Mouse (Mus musculus) neural tube, embryonic 14.5 days (tissue): ENCODE measurements around the gene Atf7. TPM values are rescaled to one million over a fixed set of nuclear protein-coding genes. Genes with fewer than 3 reads are reported as not detected.

ENCODE experiments used
- ATAC-seq: fragments of 200-750 bp; cut with Nextera tagmentation; 2 replicates; pipeline ENCODE4 v1.8.0; 2017; ENCODE audit warnings: low read depth, mild to moderate bottlenecking, moderate TSS enrichment, moderate library complexity
- H3K27ac ChIP-seq: fragments of 300-500 bp; sonication (generic); 2 replicates; pipeline ENCODE4 v1.5.1; 2014; ENCODE audit warnings: low read depth, mild to moderate bottlenecking, control low read depth, low read length, moderate library complexity, mixed read lengths
- H3K27me3 ChIP-seq: fragments of 300-500 bp; sonication (generic); 2 replicates; pipeline ENCODE4 v1.6.1; 2014; ENCODE audit warnings: low read length; ENCODE audit not compliant: control insufficient read depth, insufficient read depth
- H3K36me3 ChIP-seq: fragments of 300-500 bp; sonication (generic); 2 replicates; pipeline ENCODE4 v1.6.1; 2014; ENCODE audit warnings: low read length, mixed read lengths; ENCODE audit not compliant: control insufficient read depth, insufficient read depth
- H3K4me1 ChIP-seq: fragments of 300-500 bp; sonication (generic); 2 replicates; pipeline ENCODE4 v1.6.1; 2014; ENCODE audit warnings: low read length; ENCODE audit not compliant: control insufficient read depth, insufficient read depth
- H3K4me2 ChIP-seq: fragments of 300-500 bp; sonication (generic); 2 replicates; pipeline ENCODE4 v1.6.1; 2014; ENCODE audit warnings: mild to moderate bottlenecking, low read depth, low read length, control low read depth
- H3K4me3 ChIP-seq: fragments of 300-500 bp; sonication (generic); 2 replicates; pipeline ENCODE4 v1.5.1; 2014; ENCODE audit warnings: low read depth, low read length, control low read depth, mixed read lengths
- H3K9ac ChIP-seq: fragments of 300-500 bp; sonication (generic); replicated peaks from 2 replicates; pipeline ENCODE4 v1.6.1; 2014; ENCODE audit warnings: low read depth, mild to moderate bottlenecking, control low read depth, low read length, mixed read lengths
- H3K9me3 ChIP-seq: fragments of 300-500 bp; sonication (generic); 2 replicates; pipeline ENCODE4 v1.6.1; 2016; ENCODE audit warnings: low read length; ENCODE audit not compliant: control insufficient read depth
- WGBS: fragments of 180-500 bp; shearing (Covaris S2); extraction: QIAGEN DNeasy Blood & Tissue Kit; methylation state at CpG from one replicate; pipeline ENCODE4 v1.1.7; 2014; 5-methylcytosine and 5-hydroxymethylcytosine counted together
- polyA plus RNA-seq: library from polyadenylated mRNA; unstranded; fragments of >200 nt; fragmentation: Nextera tagmentation; extraction: Ambion mirVana; gene quantifications from 2 replicates; pipeline ENCODE4 v1.2.1, GENCODE M21; 2014

Gene Atf7
- 13.3 and 16.2 TPM in 2 replicates for polyA plus RNA-seq

DNA sequence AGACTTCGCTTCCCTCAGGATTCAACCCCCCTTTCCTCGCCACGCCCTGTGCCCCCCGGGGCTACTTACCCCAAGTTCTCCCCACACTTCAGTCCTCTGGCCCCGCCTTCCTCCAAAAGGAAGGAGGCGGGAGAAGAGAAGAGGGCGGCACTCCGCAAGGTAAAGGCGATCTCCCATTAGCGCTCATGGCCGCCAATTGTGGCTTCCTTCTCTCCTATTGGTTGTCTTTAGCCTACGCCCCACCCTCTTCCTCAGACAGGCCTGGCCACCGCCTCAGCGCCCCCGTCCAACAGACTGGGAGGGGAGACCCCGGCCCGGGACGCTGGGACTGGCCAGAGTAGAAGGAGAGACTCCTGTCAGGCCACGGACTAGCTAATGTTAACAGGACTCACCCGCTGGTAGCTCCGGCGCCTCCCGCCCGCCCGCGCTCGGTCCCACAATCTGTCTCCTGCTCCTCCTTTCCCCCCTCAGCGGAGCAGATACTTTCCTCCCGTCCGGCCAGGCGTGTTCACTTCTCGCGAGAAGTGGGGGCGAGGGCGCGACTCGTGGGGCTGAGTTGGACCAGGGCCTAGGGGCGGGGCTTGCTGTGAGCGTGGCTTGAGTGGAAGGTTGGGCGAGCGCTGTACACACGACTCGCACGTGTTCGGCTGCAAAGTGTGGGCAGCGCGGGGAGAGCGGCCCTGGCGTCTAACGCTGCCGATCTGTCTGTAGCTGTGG is at the start of gene Atf7, which contains the start of gene Gm28047:
Gene Atf7, minus strand, starts transcription at position 495 of the 717 bp plus-strand sequence.
Gene Gm28047, minus strand, starts transcription at position 98 of the 717 bp plus-strand sequence.
- peak; percentile 99 for ATAC-seq
- Histone ChIP-seq H3K27ac (peak within 1 kb of the TSS; percentile 96), H3K4me1 (peaks cover 14% of the 10 kb centered on the region), H3K4me2 (peak within 1 kb of the TSS; percentile 88), H3K27me3 (no peaks in the 10 kb centered on the region), H3K9ac (peak within 1 kb of the TSS; percentile 73), H3K36me3 (no peaks in the 10 kb centered on the region), H3K9me3 (no peaks in the 10 kb centered on the region), H3K4me3 (peak within 1 kb of the TSS; percentile 68)
- under 1% methylated on average over 46 of the region's 51 CpGs for WGBS

DNA sequence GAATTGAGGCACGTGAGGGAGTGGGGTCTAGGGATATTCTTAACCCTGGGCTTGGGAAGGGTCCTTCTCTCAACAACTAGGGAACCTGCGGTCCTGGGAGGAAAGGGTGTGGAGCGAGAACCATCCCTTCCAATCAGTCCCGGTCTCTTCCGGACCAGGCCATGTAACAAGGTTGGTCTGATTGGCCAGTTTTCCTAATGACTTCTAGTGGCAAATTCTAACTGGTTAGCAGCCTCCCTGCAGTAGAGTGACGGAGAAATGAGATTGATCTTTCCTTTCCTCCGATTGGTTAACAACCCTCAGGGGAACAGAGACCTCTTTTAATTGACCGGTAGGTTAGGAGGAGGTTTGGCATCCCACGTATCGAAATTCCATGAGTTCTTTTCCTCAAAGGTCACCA is 48.3 kb upstream of the Atf7 start:
- no peaks in the 10 kb centered on the region for H3K27me3 ChIP-seq
- no peak overlapping the region for H3K9ac ChIP-seq
- WGBS = 2% methylated on average over 10 of the region's 10 CpGs

DNA sequence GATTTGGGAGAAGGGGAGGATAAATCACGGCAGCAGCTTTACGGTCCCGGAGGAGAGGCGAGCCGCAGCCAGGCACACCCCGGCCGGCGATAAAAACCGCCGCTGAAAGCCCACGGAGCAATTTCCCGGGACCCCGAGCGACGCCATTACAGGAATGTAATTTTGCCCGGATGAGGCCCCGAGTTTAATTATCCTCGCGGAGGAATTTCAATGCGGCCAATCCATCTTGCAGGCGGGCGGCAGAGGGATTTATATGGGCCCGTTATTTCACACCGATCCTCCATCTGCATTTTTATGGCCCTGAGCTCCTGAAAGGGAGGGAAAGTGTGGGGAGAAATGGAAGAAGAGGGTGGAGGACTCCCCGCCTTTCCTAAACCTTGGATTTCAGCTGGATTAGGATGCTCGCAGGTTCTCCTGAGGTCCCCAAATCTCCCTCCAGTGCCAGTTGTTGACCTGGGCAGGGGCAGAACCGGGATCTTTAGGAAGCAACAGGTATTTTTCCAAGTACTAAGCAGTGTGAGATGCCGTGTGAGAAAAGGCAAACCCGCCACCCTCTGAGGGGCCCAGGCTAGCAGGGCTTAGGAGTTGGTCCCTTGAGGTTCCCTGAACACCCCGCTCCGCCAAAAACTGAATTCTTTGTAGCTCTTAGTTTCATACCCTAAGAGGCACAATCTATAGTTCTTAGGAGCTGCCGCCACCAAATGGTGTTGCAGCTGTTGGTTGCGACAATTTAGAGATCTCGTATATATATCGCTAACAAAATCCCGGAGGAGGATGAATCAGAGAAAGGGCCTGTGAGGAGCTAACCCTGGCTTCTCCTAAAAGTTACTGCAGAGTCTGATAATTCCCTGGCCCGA is 47.2 kb upstream of the Atf7 start, which contains the start of gene Atp5g2:
Gene Atp5g2, minus strand, starts transcription at position 138 of the 857 bp plus-strand sequence.
- under 1% methylated on average over 37 of the region's 37 CpGs for WGBS
- Histone ChIP-seq H3K4me2 (peak within 1 kb of the TSS; percentile 71), H3K27ac (peak within 1 kb of the TSS; percentile 97), H3K9ac (peak within 1 kb of the TSS; percentile 74), H3K4me1 (peaks cover 21% of the 10 kb centered on the region), H3K9me3 (no peaks in the 10 kb centered on the region), H3K4me3 (peak within 1 kb of the TSS; percentile 39), H3K36me3 (0 out of 2 replicates have a peak, but pooled peaks cover under 1% of the 10 kb centered on the region), H3K27me3 (no peaks in the 10 kb centered on the region)
- ATAC-seq = peak; percentile 47

More for the DNA sequence above, 48.3 kb upstream of the Atf7 start:
- H3K4me3 ChIP-seq = peak overlapping the region; percentile 7; the same call in 1 of the 2 replicates
- peaks cover 21% of the 10 kb centered on the region for H3K4me1 ChIP-seq
- ATAC-seq = peak; percentile 25; the same call in 1 of the 2 replicates
- H3K27ac ChIP-seq = peak overlapping the region; percentile 62
- no peaks in the 10 kb centered on the region for H3K9me3 ChIP-seq
- H3K36me3 ChIP-seq = no peaks in the 10 kb centered on the region
- H3K4me2 ChIP-seq = peak overlapping the region; percentile 71

DNA sequence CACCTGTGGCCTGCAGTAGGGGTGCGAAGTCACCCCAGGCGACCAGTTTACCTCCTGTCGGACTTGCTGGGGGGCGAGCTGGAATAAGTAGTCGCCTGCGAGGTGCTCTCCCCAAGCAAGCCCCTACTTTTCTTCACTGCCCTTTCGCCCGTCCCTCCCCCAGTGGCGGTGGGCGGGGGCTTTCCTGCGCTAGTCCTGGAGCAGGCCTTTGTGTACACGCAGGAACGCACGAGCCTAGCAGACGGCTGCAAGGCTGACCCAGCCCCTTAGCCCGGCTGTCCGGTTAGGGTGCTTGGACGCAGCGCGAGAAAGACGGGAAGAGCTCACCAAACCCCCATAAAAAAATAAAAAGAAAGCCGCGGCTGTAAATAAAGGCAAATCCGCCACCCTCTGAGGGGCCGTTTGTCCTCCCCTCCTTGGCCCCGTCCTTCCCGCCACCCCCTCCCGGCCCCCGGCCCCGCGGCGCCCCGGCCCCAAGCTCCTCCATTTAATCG is 46.5 kb upstream of the Atf7 start:
- no peaks in the 10 kb centered on the region for H3K27me3 ChIP-seq

DNA sequence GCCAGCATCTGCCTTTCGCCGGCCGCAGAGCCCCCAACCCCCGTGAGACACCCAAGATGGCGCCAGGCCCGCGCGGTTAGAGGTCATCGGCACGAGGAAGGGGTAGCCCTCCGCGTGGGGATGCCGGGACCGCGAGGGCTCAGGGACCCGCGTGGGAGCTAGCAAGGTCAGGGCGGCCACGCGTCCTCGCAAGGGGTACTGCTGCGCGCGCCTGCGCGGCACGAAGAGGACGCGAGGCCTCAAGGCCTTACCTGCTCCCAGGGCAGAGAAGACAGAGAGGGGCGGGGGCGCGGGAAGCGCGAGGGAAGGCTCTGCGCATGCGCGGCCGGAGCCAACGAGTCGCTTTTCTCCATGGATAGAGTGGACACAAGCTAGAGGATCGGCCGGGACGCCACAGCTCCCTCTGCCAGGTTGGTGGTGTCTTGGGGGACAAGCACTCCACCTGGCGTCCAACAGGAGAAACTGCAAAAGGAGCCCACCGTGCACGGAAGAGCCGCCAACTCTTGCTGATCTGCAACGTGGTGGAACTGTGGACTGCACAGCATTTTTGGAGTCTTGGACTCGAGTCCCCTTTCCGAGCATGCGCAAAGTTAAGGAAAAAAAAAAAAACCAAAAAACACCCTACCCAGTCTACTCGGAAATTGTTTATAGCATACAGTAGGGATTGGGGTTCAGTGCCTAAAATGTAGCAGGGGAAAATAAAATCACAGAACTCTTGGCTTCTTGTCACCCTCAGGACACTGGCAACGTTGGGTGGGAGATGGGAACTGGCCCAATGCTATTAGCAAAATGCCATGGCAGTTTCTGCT is 45.7 kb upstream of the Atf7 start:
- whole genome bisulfite sequencing = under 1% methylated on average over 50 of the region's 53 CpGs
- ATAC-seq = peak; percentile 89
- H3K9ac ChIP-seq = peak overlapping the region; percentile 91
- peak overlapping the region; percentile 71 for H3K4me2 ChIP-seq
- H3K27ac ChIP-seq = peak overlapping the region; percentile 97
- H3K9me3 ChIP-seq = no peaks in the 10 kb centered on the region
- H3K27me3 ChIP-seq = no peaks in the 10 kb centered on the region
- peak overlapping the region; percentile 69 for H3K4me3 ChIP-seq
- H3K36me3 ChIP-seq = 0 out of 2 replicates have a peak, but pooled peaks cover 10% of the 10 kb centered on the region
- H3K4me1 ChIP-seq = peaks cover 21% of the 10 kb centered on the region

More for the DNA sequence above, 46.5 kb upstream of the Atf7 start:
- peak overlapping the region; percentile 74 for H3K9ac ChIP-seq
- ATAC-seq = peak; percentile 66
- H3K4me3 ChIP-seq = peak overlapping the region; percentile 39
- H3K36me3 ChIP-seq = 0 out of 2 replicates have a peak, but pooled peaks cover 7% of the 10 kb centered on the region
- H3K9me3 ChIP-seq = no peaks in the 10 kb centered on the region
- under 1% methylated on average over 31 of the region's 34 CpGs for WGBS
- H3K4me2 ChIP-seq = peak overlapping the region; percentile 71
- peak overlapping the region; percentile 97 for H3K27ac ChIP-seq
- peaks cover 21% of the 10 kb centered on the region for H3K4me1 ChIP-seq

DNA sequence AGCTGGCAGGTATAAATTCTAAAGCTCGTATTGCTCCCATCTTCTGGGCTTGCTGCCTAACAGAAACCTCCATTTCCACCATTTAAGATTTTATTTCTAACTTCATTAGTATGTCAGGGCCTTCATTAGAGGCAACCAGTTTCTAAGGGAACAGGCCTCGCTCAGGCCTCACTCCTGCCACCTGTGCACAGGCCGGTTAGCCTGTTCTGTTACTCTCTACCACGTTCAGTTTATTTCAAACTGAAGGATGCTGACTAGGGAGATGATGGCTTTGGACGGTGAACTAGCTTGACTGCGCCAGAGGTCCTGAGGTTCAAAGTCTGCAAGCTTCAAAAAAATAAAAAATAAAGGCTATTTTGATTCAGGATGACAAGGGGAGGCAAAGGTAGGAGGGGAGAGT is 45.0 kb upstream of the Atf7 start:
- Histone ChIP-seq H3K4me2 (peak overlapping the region; percentile 64), H3K36me3 (peaks cover 12% of the 10 kb centered on the region; the same call in 1 of the 2 replicates), H3K9me3 (no peaks in the 10 kb centered on the region), H3K9ac (peak overlapping the region; percentile 91), H3K27ac (peak overlapping the region; percentile 91), H3K27me3 (no peaks in the 10 kb centered on the region), H3K4me3 (peak overlapping the region; percentile 69), H3K4me1 (peaks cover 21% of the 10 kb centered on the region)
- no peak for ATAC-seq
- 8% methylated on average over 6 of the region's 6 CpGs for WGBS

DNA sequence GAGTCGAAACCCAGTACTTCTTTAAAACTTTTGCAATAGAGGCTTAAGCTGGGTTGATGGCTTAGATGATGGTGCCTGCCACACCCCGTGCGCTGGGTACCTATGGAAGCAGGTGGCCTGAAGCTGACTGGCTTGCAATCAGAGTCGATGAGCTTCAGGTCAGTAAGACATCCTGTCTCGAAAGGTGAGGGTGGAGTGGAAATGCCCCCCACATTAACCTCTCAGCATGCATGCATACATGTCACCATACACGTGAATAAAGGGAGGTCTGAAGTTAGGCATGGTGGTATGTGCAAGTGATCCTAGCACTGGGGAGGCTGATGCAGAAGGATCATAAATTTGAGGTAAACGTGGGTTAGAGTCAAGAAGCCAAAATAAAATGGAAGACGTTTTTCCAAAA is 44.3 kb upstream of the Atf7 start:
- H3K9me3 ChIP-seq = no peaks in the 10 kb centered on the region
- H3K4me3 ChIP-seq = no peak overlapping the region
- peak overlapping the region; percentile 64 for H3K4me2 ChIP-seq
- ATAC-seq = no peak
- no peak overlapping the region for H3K27ac ChIP-seq
- peaks cover 21% of the 10 kb centered on the region for H3K4me1 ChIP-seq
- WGBS = 83% methylated on average over 8 of the region's 8 CpGs
- no peaks in the 10 kb centered on the region for H3K27me3 ChIP-seq
- H3K9ac ChIP-seq = no peak overlapping the region
- H3K36me3 ChIP-seq = peaks cover 17% of the 10 kb centered on the region

DNA sequence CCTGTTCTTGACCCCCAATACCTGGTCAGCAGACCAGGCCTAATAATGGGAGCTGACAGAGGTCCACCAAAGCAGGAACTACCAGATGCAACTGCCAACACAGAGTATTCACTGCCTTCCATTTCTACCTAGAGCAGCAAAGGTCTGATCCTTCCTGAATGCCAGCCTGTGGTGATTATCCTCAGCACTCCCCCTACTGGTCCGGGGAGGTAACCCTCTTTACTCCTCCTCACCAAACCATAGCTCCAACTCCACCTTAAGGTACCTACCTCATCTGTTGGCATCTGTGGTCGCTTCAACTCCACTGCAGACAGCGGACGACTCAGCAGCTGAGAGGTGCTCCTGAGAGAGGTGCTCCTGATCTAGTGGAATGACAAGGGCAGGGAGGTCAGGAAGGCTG is 40.2 kb upstream of the Atf7 start:
- no peak overlapping the region for H3K4me3 ChIP-seq
- H3K9me3 ChIP-seq = no peaks in the 10 kb centered on the region
- no peak overlapping the region for H3K27ac ChIP-seq
- no peak for ATAC-seq
- no peak overlapping the region for H3K4me2 ChIP-seq
- H3K36me3 ChIP-seq = peaks cover 40% of the 10 kb centered on the region
- WGBS = 58% methylated on average over 4 of the region's 4 CpGs
- peaks cover 4% of the 10 kb centered on the region; the same call in 1 of the 2 replicates for H3K4me1 ChIP-seq
- H3K27me3 ChIP-seq = no peaks in the 10 kb centered on the region
- H3K9ac ChIP-seq = no peak overlapping the region
